Mouse (Mus musculus) lung, embryonic 14.5 days (tissue): ENCODE measurements around the gene Pygm. TPM values are rescaled to one million over a fixed set of nuclear protein-coding genes. Genes with fewer than 3 reads are reported as not detected.

Experiments used
- ATAC-seq: fragments of 200-750 bp; cut with Nextera tagmentation; 2 replicates; pipeline ENCODE4 v1.8.0; 2017; ENCODE audit warnings: mild to moderate bottlenecking, moderate TSS enrichment, moderate library complexity; ENCODE audit not compliant: insufficient read depth
- DNase-seq: peaks from one replicate; pipeline ENCODE4 v3.0.0-alpha.2; 2015
- H3K27ac ChIP-seq: fragments of 300-500 bp; sonication (generic); 2 replicates; pipeline ENCODE4 v1.5.1; 2014; ENCODE audit warnings: low read depth, mild to moderate bottlenecking, moderate library complexity
- H3K27me3 ChIP-seq: fragments of 300-500 bp; sonication (generic); 2 replicates; pipeline ENCODE4 v1.6.1; 2014; ENCODE audit warnings: low read length, control low read depth; ENCODE audit not compliant: insufficient read depth
- H3K36me3 ChIP-seq: fragments of 300-500 bp; sonication (generic); 2 replicates; pipeline ENCODE4 v1.6.1; 2014; ENCODE audit warnings: control low read depth; ENCODE audit not compliant: insufficient read depth
- H3K4me1 ChIP-seq: fragments of 300-500 bp; sonication (generic); 2 replicates; pipeline ENCODE4 v1.6.1; 2014; ENCODE audit warnings: antibody characterized with exemption, control low read depth; ENCODE audit not compliant: insufficient read depth
- H3K4me2 ChIP-seq: fragments of 300-500 bp; sonication (generic); 2 replicates; pipeline ENCODE4 v1.6.1; 2014; ENCODE audit warnings: mild to moderate bottlenecking
- H3K4me3 ChIP-seq: fragments of 300-500 bp; sonication (generic); 2 replicates; pipeline ENCODE4 v1.5.1; 2014; ENCODE audit warnings: low read depth, low read length
- H3K9ac ChIP-seq: fragments of 300-500 bp; sonication (generic); 2 replicates; pipeline ENCODE4 v1.6.1; 2014
- H3K9me3 ChIP-seq: fragments of 300-500 bp; sonication (generic); 2 replicates; pipeline ENCODE4 v1.6.1; 2016; ENCODE audit warnings: low read depth, low read length, control low read depth
- CTCF ChIP-seq: IDR thresholded peaks from 2 replicates; pipeline ENCODE4 v1.5.1; 2016; ENCODE audit warnings: antibody characterized with exemption, low read depth
- WGBS: fragments of 180-500 bp; shearing (Covaris S2); extraction: QIAGEN DNeasy Blood & Tissue Kit; methylation state at CpG from one replicate; pipeline ENCODE4 v1.1.7; 2014; 5-methylcytosine and 5-hydroxymethylcytosine counted together
- microRNA-seq: library from miRNA; unstranded; fragments of <30 nt; microRNA quantifications from one replicate; pipeline ENCODE4, GENCODE M21; 2016; ENCODE audit warnings: borderline number of aligned reads
- polyA plus RNA-seq: library from polyadenylated mRNA; unstranded; fragments of >200 nt; fragmentation: Nextera tagmentation; extraction: Ambion mirVana; gene quantifications from 2 replicates; pipeline ENCODE4 v1.2.1, GENCODE M21; 2014

The Pygm gene
- polyA plus RNA-seq, 1 experiment from 2014 or later, result 6.1 TPM

GRCm38 (mm10) chr19:6426703-6427500, 42.7 kb downstream of the Pygm start:
- peak; percentile 48; the same call in 1 of the 2 replicates for ATAC-seq
- no peak for TF ChIP-seq CTCF
- H3K27ac ChIP-seq, result no peak overlapping the region
- H3K36me3 ChIP-seq, result no peaks in the 10 kb centered on the region
- H3K4me2 ChIP-seq, result no peak overlapping the region
- no peak overlapping the region for H3K4me3 ChIP-seq
- peaks cover 64% of the 10 kb centered on the region for H3K27me3 ChIP-seq
- H3K9me3 ChIP-seq, result no peaks in the 10 kb centered on the region
- H3K9ac ChIP-seq, result no peak overlapping the region
- H3K4me1 ChIP-seq, result peaks cover 5% of the 10 kb centered on the region; the same call in 1 of the 2 replicates
- WGBS, result 22% methylated on average over 13 of the region's 13 CpGs
- peak; percentile 86 for DNase-seq

GRCm38 (mm10) chr19:6427653-6428434, 43.6 kb downstream of the Pygm start:
- ATAC-seq (peak; percentile 59), DNase-seq (peak; percentile 76)
- peak overlapping the region; percentile 31 for H3K4me3 ChIP-seq
- no peaks in the 10 kb centered on the region for H3K9me3 ChIP-seq
- TF ChIP-seq CTCF, result no peak
- no peak overlapping the region for H3K9ac ChIP-seq
- H3K4me1 ChIP-seq, result peaks cover 5% of the 10 kb centered on the region; the same call in 1 of the 2 replicates
- no peaks in the 10 kb centered on the region for H3K36me3 ChIP-seq
- peaks cover 64% of the 10 kb centered on the region for H3K27me3 ChIP-seq
- WGBS, result 1% methylated on average over 92 of the region's 94 CpGs
- peak overlapping the region; percentile 58 for H3K4me2 ChIP-seq
- no peak overlapping the region for H3K27ac ChIP-seq

- TF ChIP-seq CTCF, result no peak; the same call in 1 of the 2 replicates
- H3K9me3 ChIP-seq, result no peaks in the 10 kb centered on the region
- peaks cover 5% of the 10 kb centered on the region; the same call in 1 of the 2 replicates for H3K4me1 ChIP-seq
- H3K36me3 ChIP-seq, result no peaks in the 10 kb centered on the region
- DNase-seq (peak; percentile 43), ATAC-seq (peak; percentile 43; the same call in 1 of the 2 replicates)
- H3K4me3 ChIP-seq, result peak overlapping the region; percentile 31
- WGBS, result under 1% methylated on average over 60 of the region's 60 CpGs
- H3K9ac ChIP-seq, result no peak overlapping the region
- peaks cover 64% of the 10 kb centered on the region for H3K27me3 ChIP-seq
- H3K4me2 ChIP-seq, result peak overlapping the region; percentile 58
- H3K27ac ChIP-seq, result no peak overlapping the region
Measured at GRCm38 (mm10) chr19:6428501-6429200, 44.5 kb downstream of the Pygm start.

- 65% methylated on average over 10 of the region's 10 CpGs for whole genome bisulfite sequencing
- ATAC-seq, result no peak
- H3K36me3 ChIP-seq, result no peaks in the 10 kb centered on the region
- no peak overlapping the region for H3K4me3 ChIP-seq
- H3K27ac ChIP-seq, result no peak overlapping the region
- no peak for DNase-seq
- no peak for TF ChIP-seq CTCF
- no peaks in the 10 kb centered on the region for H3K4me1 ChIP-seq
- no peaks in the 10 kb centered on the region for H3K9me3 ChIP-seq
- peaks cover 4% of the 10 kb centered on the region; the same call in 1 of the 2 replicates for H3K27me3 ChIP-seq
- no peak overlapping the region for H3K4me2 ChIP-seq
- no peak overlapping the region for H3K9ac ChIP-seq
Measured at GRCm38 (mm10) chr19:6443016-6443415, 58.8 kb downstream of the Pygm start.

GRCm38 (mm10) chr19:6445761-6446423, 61.7 kb downstream of the Pygm start:
- DNase-seq, result no peak
- peaks cover 4% of the 10 kb centered on the region; the same call in 1 of the 2 replicates for H3K27me3 ChIP-seq
- H3K36me3 ChIP-seq, result no peaks in the 10 kb centered on the region
- no peak overlapping the region for H3K27ac ChIP-seq
- H3K9me3 ChIP-seq, result no peaks in the 10 kb centered on the region
- no peak for ATAC-seq
- H3K9ac ChIP-seq, result no peak overlapping the region
- H3K4me2 ChIP-seq, result no peak overlapping the region
- 46% methylated on average over 10 of the region's 10 CpGs for WGBS
- no peaks in the 10 kb centered on the region for H3K4me1 ChIP-seq
- H3K4me3 ChIP-seq, result no peak overlapping the region
- TF ChIP-seq CTCF, result no peak

GRCm38 (mm10) chr19:6446736-6447437, 62.7 kb downstream of the Pygm start:
- H3K36me3 ChIP-seq, result no peaks in the 10 kb centered on the region
- TF ChIP-seq CTCF, result no peak
- ATAC-seq (no peak), DNase-seq (peak; percentile 29)
- no peaks in the 10 kb centered on the region for H3K9me3 ChIP-seq
- H3K9ac ChIP-seq, result no peak overlapping the region
- H3K4me1 ChIP-seq, result peaks cover 3% of the 10 kb centered on the region; the same call in 1 of the 2 replicates
- H3K27ac ChIP-seq, result no peak overlapping the region
- WGBS, result 54% methylated on average over 7 of the region's 7 CpGs
- no peak overlapping the region for H3K4me2 ChIP-seq
- no peak overlapping the region for H3K4me3 ChIP-seq
- H3K27me3 ChIP-seq, result peaks cover 4% of the 10 kb centered on the region; the same call in 1 of the 2 replicates

Small RNA genes within 50 kb of the gene (microRNA-seq; reads per million reads assigned to microRNA genes)
- not detected for gene Mir6989

Other genes with a start within 250 kb of the Pygm start
- 0.18 and 0.28 TPM in 2 replicates for gene Batf2, start 243.4 kb upstream of the Pygm start, polyA plus RNA-seq
- gene Arl2, start 242.9 kb upstream of the Pygm start, polyA plus RNA-seq, result 78.8 and 89.2 TPM in 2 replicates
- gene Majin, start 200.0 kb upstream of the Pygm start, polyA plus RNA-seq, result not detected in 2 replicates
- 0.54 and 0.78 TPM in 2 replicates for gene Gpha2, start 158.0 kb upstream of the Pygm start, polyA plus RNA-seq
- gene Ppp2r5b, start 148.5 kb upstream of the Pygm start, polyA plus RNA-seq, result 16.4 and 19.3 TPM in 2 replicates
- gene Atg2a, start 142.7 kb upstream of the Pygm start, polyA plus RNA-seq, result 11.9 and 13.0 TPM in 2 replicates
- 50.3 and 53.2 TPM in 2 replicates for gene Ehd1, start 107.7 kb upstream of the Pygm start, polyA plus RNA-seq
- gene Cdc42bpg, start 77.9 kb upstream of the Pygm start, polyA plus RNA-seq, result 0.82 and 1.2 TPM in 2 replicates
- gene Men1, start 49.4 kb upstream of the Pygm start, polyA plus RNA-seq, result 60.3 and 68.6 TPM in 2 replicates
- gene Map4k2, start 43.3 kb upstream of the Pygm start, polyA plus RNA-seq, result 13.4 and 22.2 TPM in 2 replicates
- gene Sf1, start 20.7 kb upstream of the Pygm start, polyA plus RNA-seq, result 177 and 200 TPM in 2 replicates
- 34.8 and 35.1 TPM in 2 replicates for gene Rasgrp2, start 14.9 kb downstream of the Pygm start, polyA plus RNA-seq
- 0.47 and 1.1 TPM in 2 replicates for gene Nrxn2, start 34.3 kb downstream of the Pygm start, polyA plus RNA-seq
- gene Slc22a12, start 158.6 kb downstream of the Pygm start, polyA plus RNA-seq, result not detected in 2 replicates